Mouse (Mus musculus): ENCODE results near the gene Elovl1. TPM values are rescaled to one million over a fixed set of nuclear protein-coding genes. Genes with fewer than 3 reads are reported as not detected.
A peak's percentile ranks its signal among the peaks of the same experiment; 100 is the strongest.

Elovl1 gene
- total RNA-seq, 1 experiment from 2014 or later, result 66.4 TPM

GRCm38 (mm10) chr4:118428531-118429214 lies 780 bp downstream of the Elovl1 start:
- DNase-seq, result peak; percentile 12

- no peak for DNase-seq
Observed at GRCm38 (mm10) chr4:118429215-118429895, 1.5 kb downstream of the Elovl1 start.

GRCm38 (mm10) chr4:118432332-118432731 lies 4.4 kb downstream of the Elovl1 start:
- DNase-seq, result no peak

GRCm38 (mm10) chr4:118436820-118437603 lies 9.1 kb downstream of the Elovl1 start, which contains the start of gene Cdc20:
Gene Cdc20 (minus strand): TSS chr4:118437352.
- DNase-seq, result peak; percentile 96

GRCm38 (mm10) chr4:118437829-118438253 lies 9.9 kb downstream of the Elovl1 start:
- DNase-seq, result peak; percentile 40

- DNase-seq, result no peak
Observed at GRCm38 (mm10) chr4:118445088-118445487, 17.2 kb downstream of the Elovl1 start.

- DNase-seq, result peak; percentile 57
Observed at GRCm38 (mm10) chr4:118445781-118446414, 18.0 kb downstream of the Elovl1 start.

GRCm38 (mm10) chr4:118446415-118447153 lies 18.7 kb downstream of the Elovl1 start:
- no peak for DNase-seq

- no peak for DNase-seq
Observed at GRCm38 (mm10) chr4:118457345-118457975, 29.6 kb downstream of the Elovl1 start, which contains the start of gene Mpl. Gene Mpl (minus strand): TSS chr4:118457513.

- no peak for DNase-seq
Observed at GRCm38 (mm10) chr4:118464956-118465355, 37.1 kb downstream of the Elovl1 start.

- DNase-seq, result peak; percentile 60
Observed at GRCm38 (mm10) chr4:118465697-118466163, 37.8 kb downstream of the Elovl1 start.

GRCm38 (mm10) chr4:118471281-118471680 lies 43.4 kb downstream of the Elovl1 start:
- no peak for DNase-seq

- no peak for DNase-seq
Observed at GRCm38 (mm10) chr4:118472687-118473086, 44.8 kb downstream of the Elovl1 start.

- no peak for DNase-seq
Observed at GRCm38 (mm10) chr4:118476773-118477530, 49.1 kb downstream of the Elovl1 start.

Other genes starting within 250 kb of the Elovl1 start
- gene Kdm4a, start 248.1 kb upstream of the Elovl1 start, total RNA-seq (2021), result 34.3 and 43.6 TPM in 2 replicates
- gene Ptprf, start 136.7 kb upstream of the Elovl1 start, total RNA-seq (2021), result 63.5 and 64.3 TPM in 2 replicates
- 18.3 and 22.5 TPM in 2 replicates for gene Szt2, start 18.8 kb upstream of the Elovl1 start, total RNA-seq (2021)
- 65.7 and 67.9 TPM in 2 replicates for gene Med8, start 18.8 kb upstream of the Elovl1 start, total RNA-seq (2021)
- gene Cdc20, start 9.3 kb downstream of the Elovl1 start, total RNA-seq (2021), result 24.5 and 25.0 TPM in 2 replicates
- gene Mpl, start 29.4 kb downstream of the Elovl1 start, total RNA-seq (2021), result 0.15 and 0.41 TPM in 2 replicates
- gene Tie1, start 62.0 kb downstream of the Elovl1 start, total RNA-seq (2021), result 65.7 and 79.2 TPM in 2 replicates
- gene 2610528J11Rik, start 98.9 kb downstream of the Elovl1 start, total RNA-seq (2021), result 3.6 TPM in 1 of 2 replicates, not detected in the other
- gene Tmem125, start 116.0 kb downstream of the Elovl1 start, total RNA-seq (2021), result 0.45 and 1.4 TPM in 2 replicates
- not detected in 2 replicates for gene Cfap57, start 192.7 kb downstream of the Elovl1 start, total RNA-seq (2021)
- 67.7 and 86.3 TPM in 2 replicates for gene Ebna1bp2, start 192.7 kb downstream of the Elovl1 start, total RNA-seq (2021)
- gene Olfr62, start 230.9 kb downstream of the Elovl1 start, total RNA-seq (2021), result not detected in 2 replicates